Mouse (Mus musculus) intestine, embryonic 14.5 days (tissue): ENCODE measurements around the gene Aldh5a1. TPM values are rescaled to one million over a fixed set of nuclear protein-coding genes. Genes with fewer than 3 reads are reported as not detected.

Experiments used
- ATAC-seq: fragments of 200-750 bp; cut with Nextera tagmentation; replicated peaks from 2 replicates; pipeline ENCODE4 v1.8.0; 2017; ENCODE audit warnings: low read depth, moderate number of reproducible peaks, moderate TSS enrichment, moderate library complexity; ENCODE audit not compliant: low FRiP score, low TSS enrichment
- DNase-seq: peaks from one replicate; pipeline ENCODE4 v3.0.0-alpha.2; 2018; ENCODE audit warnings: low spot score
- H3K27ac ChIP-seq: fragments of 300-500 bp; sonication (generic); 2 replicates; pipeline ENCODE4 v1.5.1; 2014; ENCODE audit warnings: low read depth, mild to moderate bottlenecking, control low read depth
- H3K27me3 ChIP-seq: fragments of 300-500 bp; sonication (generic); replicated peaks from 2 replicates; pipeline ENCODE4 v1.6.1; 2014; ENCODE audit warnings: low read length, control low read depth; ENCODE audit not compliant: control insufficient read depth, insufficient read depth
- H3K36me3 ChIP-seq: fragments of 300-500 bp; sonication (generic); 2 replicates; pipeline ENCODE4 v1.6.1; 2014; ENCODE audit warnings: low read length, control low read depth; ENCODE audit not compliant: control insufficient read depth, insufficient read depth
- H3K4me1 ChIP-seq: fragments of 300-500 bp; sonication (generic); replicated peaks from 2 replicates; pipeline ENCODE4 v1.6.1; 2014; ENCODE audit warnings: low read length, control low read depth, mixed read lengths; ENCODE audit not compliant: control insufficient read depth, insufficient read depth
- H3K4me2 ChIP-seq: fragments of 300-500 bp; sonication (generic); 2 replicates; pipeline ENCODE4 v1.6.1; 2014; ENCODE audit warnings: low read length
- H3K4me3 ChIP-seq: fragments of 300-500 bp; sonication (generic); 2 replicates; pipeline ENCODE4 v1.5.1; 2014; ENCODE audit warnings: low read depth, low read length, control low read depth, mixed read lengths
- H3K9ac ChIP-seq: fragments of 300-500 bp; sonication (generic); 2 replicates; pipeline ENCODE4 v1.6.1; 2014; ENCODE audit warnings: mild to moderate bottlenecking, low read length
- H3K9me3 ChIP-seq: fragments of 300-500 bp; sonication (generic); 2 replicates; pipeline ENCODE4 v1.6.1; 2016; ENCODE audit warnings: low read length, control low read depth; ENCODE audit not compliant: control insufficient read depth
- WGBS: fragments of 180-500 bp; shearing (Covaris S2); extraction: QIAGEN DNeasy Blood & Tissue Kit; methylation state at CpG from one replicate; pipeline ENCODE4 v1.1.7; 2014; 5-methylcytosine and 5-hydroxymethylcytosine counted together
- polyA plus RNA-seq: library from polyadenylated mRNA; unstranded; fragments of >200 nt; fragmentation: Nextera tagmentation; extraction: Ambion mirVana; gene quantifications from 2 replicates; pipeline ENCODE4 v1.2.1, GENCODE M21; 2014

Aldh5a1 gene
- polyA plus RNA-seq, 1 experiment from 2014 or later: 11.5 TPM

DNA sequence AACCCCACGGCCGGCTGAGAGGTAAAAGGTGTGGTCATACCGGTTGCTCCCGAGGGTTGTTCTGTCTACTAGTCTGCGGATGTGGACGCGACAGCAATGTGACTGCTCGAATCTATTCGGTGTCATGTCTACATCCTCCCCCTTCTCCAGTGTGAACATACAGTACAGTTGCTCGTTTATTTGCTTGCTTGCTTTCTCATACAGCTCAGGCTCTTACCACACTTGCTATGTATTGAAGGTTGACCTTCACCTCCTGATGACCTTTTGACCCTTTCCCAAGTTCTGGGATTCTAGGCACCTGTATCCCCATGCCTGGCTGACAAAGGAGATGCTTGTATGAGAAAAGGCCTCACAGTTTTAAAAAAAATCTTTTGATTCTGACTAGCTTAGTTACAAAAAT, 69.7 kb downstream of the Aldh5a1 start:
- no peak overlapping the region for H3K4me3 ChIP-seq
- ATAC-seq: no peak
- no peak overlapping the region for H3K27ac ChIP-seq

GRCm38 (mm10) chr13:24866430-24867402, 70.7 kb downstream of the Aldh5a1 start:
- no peaks in the 10 kb centered on the region for H3K27me3 ChIP-seq
- H3K4me3 ChIP-seq: no peak overlapping the region
- no peak overlapping the region for H3K9ac ChIP-seq
- WGBS: 43% methylated on average over 9 of the region's 9 CpGs
- no peak overlapping the region for H3K27ac ChIP-seq
- no peaks in the 10 kb centered on the region; the same call in 1 of the 2 replicates for H3K4me1 ChIP-seq
- ATAC-seq (no peak), DNase-seq (no peak)
- no peaks in the 10 kb centered on the region for H3K36me3 ChIP-seq
- no peaks in the 10 kb centered on the region for H3K9me3 ChIP-seq
- H3K4me2 ChIP-seq: no peak overlapping the region

More for the DNA sequence above, 69.7 kb downstream of the Aldh5a1 start:
- Histone ChIP-seq H3K9ac (no peak overlapping the region), H3K4me1 (no peaks in the 10 kb centered on the region), H3K9me3 (no peaks in the 10 kb centered on the region), H3K4me2 (no peak overlapping the region), H3K27me3 (no peaks in the 10 kb centered on the region), H3K36me3 (no peaks in the 10 kb centered on the region)
- DNase-seq: no peak
- 89% methylated on average over 10 of the region's 10 CpGs for WGBS

GRCm38 (mm10) chr13:24862520-24862919, 74.9 kb downstream of the Aldh5a1 start:
- no peak overlapping the region for H3K4me2 ChIP-seq
- no peaks in the 10 kb centered on the region for H3K36me3 ChIP-seq
- H3K27ac ChIP-seq: no peak overlapping the region
- no peaks in the 10 kb centered on the region for H3K9me3 ChIP-seq
- WGBS: 73% methylated on average over 7 of the region's 7 CpGs
- DNase-seq: no peak
- H3K27me3 ChIP-seq: no peaks in the 10 kb centered on the region
- H3K9ac ChIP-seq: no peak overlapping the region
- H3K4me3 ChIP-seq: no peak overlapping the region
- H3K4me1 ChIP-seq: no peaks in the 10 kb centered on the region; the same call in 1 of the 2 replicates
- ATAC-seq: no peak

DNA sequence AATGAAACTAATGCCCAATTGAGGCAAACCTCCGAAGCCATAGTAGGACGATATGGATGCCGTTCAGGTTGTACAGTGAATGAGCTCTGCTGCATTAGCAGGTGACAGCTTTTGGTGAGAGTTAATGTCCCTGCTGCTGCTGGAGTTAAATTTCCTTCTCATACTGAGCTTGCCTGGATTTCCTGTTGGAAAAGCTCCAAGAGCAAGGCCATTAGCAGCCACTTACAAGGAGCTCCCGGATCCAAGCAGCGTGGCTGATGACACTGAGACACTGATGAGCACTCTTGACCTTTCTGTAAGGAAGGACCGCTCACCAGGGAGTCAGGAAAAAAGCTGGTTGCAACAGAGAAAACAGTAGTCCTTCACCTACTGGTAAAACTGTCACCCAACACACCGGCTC, 75.4 kb downstream of the Aldh5a1 start:
- no peak for DNase-seq
- WGBS: 48% methylated on average over 7 of the region's 7 CpGs

GRCm38 (mm10) chr13:24861084-24861483, 76.4 kb downstream of the Aldh5a1 start:
- Histone ChIP-seq H3K4me3 (no peak overlapping the region), H3K4me1 (no peaks in the 10 kb centered on the region; the same call in 1 of the 2 replicates), H3K9me3 (no peaks in the 10 kb centered on the region), H3K36me3 (no peaks in the 10 kb centered on the region), H3K4me2 (no peak overlapping the region), H3K27me3 (no peaks in the 10 kb centered on the region), H3K9ac (no peak overlapping the region), H3K27ac (no peak overlapping the region)
- no peak for ATAC-seq
- 64% methylated on average over 12 of the region's 12 CpGs for WGBS
- DNase-seq: no peak

More for the DNA sequence above, 75.4 kb downstream of the Aldh5a1 start:
- no peak overlapping the region for H3K4me2 ChIP-seq
- H3K4me3 ChIP-seq: no peak overlapping the region
- no peak overlapping the region for H3K9ac ChIP-seq
- no peaks in the 10 kb centered on the region; the same call in 1 of the 2 replicates for H3K4me1 ChIP-seq
- no peaks in the 10 kb centered on the region for H3K36me3 ChIP-seq
- ATAC-seq: no peak
- H3K27ac ChIP-seq: no peak overlapping the region
- H3K27me3 ChIP-seq: no peaks in the 10 kb centered on the region
- H3K9me3 ChIP-seq: no peaks in the 10 kb centered on the region

GRCm38 (mm10) chr13:24859115-24859514, 78.3 kb downstream of the Aldh5a1 start:
- Histone ChIP-seq H3K4me1 (no peaks in the 10 kb centered on the region; the same call in 1 of the 2 replicates), H3K4me2 (no peak overlapping the region), H3K27me3 (no peaks in the 10 kb centered on the region), H3K9ac (no peak overlapping the region), H3K4me3 (no peak overlapping the region), H3K36me3 (no peaks in the 10 kb centered on the region), H3K27ac (no peak overlapping the region), H3K9me3 (no peaks in the 10 kb centered on the region)
- peak; percentile 56; the same call in 1 of the 2 replicates for ATAC-seq
- DNase-seq: no peak

Other genes starting within 250 kb of the Aldh5a1 start
- not detected in 2 replicates for gene Armh2, start 196.4 kb downstream of the Aldh5a1 start, polyA plus RNA-seq
- 121 and 124 TPM in 2 replicates for gene Gmnn, start 175.7 kb downstream of the Aldh5a1 start, polyA plus RNA-seq
- 25.6 and 27.0 TPM in 2 replicates for gene BC005537, start 136.0 kb downstream of the Aldh5a1 start, polyA plus RNA-seq
- 103 and 118 TPM in 2 replicates for gene Acot13, start 106.1 kb downstream of the Aldh5a1 start, polyA plus RNA-seq
- gene Tdp2, start 106.0 kb downstream of the Aldh5a1 start, polyA plus RNA-seq: 58.9 and 61.1 TPM in 2 replicates
- 0.74 and 0.98 TPM in 2 replicates for gene D130043K22Rik, start 92.5 kb downstream of the Aldh5a1 start, polyA plus RNA-seq
- gene Gpld1, start 5.5 kb upstream of the Aldh5a1 start, polyA plus RNA-seq: 2.5 and 3.0 TPM in 2 replicates
- 19.1 and 23.3 TPM in 2 replicates for gene Mrs2, start 82.7 kb upstream of the Aldh5a1 start, polyA plus RNA-seq
- gene Dcdc2a, start 118.3 kb upstream of the Aldh5a1 start, polyA plus RNA-seq: 0.09 and 0.70 TPM in 2 replicates